Mouse (Mus musculus) lung, postnatal 0 days (tissue): ENCODE data around the gene Dnajc7. TPM values are rescaled to one million over a fixed set of nuclear protein-coding genes. Genes with fewer than 3 reads are reported as not detected.

Source experiments
- ATAC-seq: fragments of 200-750 bp; cut with Nextera tagmentation; 2 replicates; pipeline ENCODE4 v1.8.0; 2017; ENCODE audit warnings: moderate library complexity
- DNase-seq: peaks from one replicate; pipeline ENCODE4 v3.0.0-alpha.2; 2016; ENCODE audit warnings: low spot score
- H3K27ac ChIP-seq: fragments of 300-500 bp; sonication (generic); 2 replicates; pipeline ENCODE4 v1.5.1; 2014; ENCODE audit warnings: antibody characterized with exemption, mild to moderate bottlenecking, low read length, mixed read lengths
- H3K27me3 ChIP-seq: fragments of 300-500 bp; sonication (generic); replicated peaks from 2 replicates; pipeline ENCODE4 v1.6.1; 2014; ENCODE audit warnings: low read length, mixed read lengths; ENCODE audit not compliant: insufficient read depth
- H3K36me3 ChIP-seq: fragments of 300-500 bp; sonication (generic); 2 replicates; pipeline ENCODE4 v1.6.1; 2014; ENCODE audit warnings: low read length, mixed read lengths; ENCODE audit not compliant: insufficient read depth
- H3K4me1 ChIP-seq: fragments of 300-500 bp; sonication (generic); 2 replicates; pipeline ENCODE4 v1.6.1; 2014; ENCODE audit warnings: antibody characterized with exemption, low read depth, low read length, mixed read lengths; ENCODE audit not compliant: insufficient read depth
- H3K4me2 ChIP-seq: fragments of 300-500 bp; sonication (generic); replicated peaks from 2 replicates; pipeline ENCODE4 v1.6.1; 2014; ENCODE audit warnings: low read depth, mild to moderate bottlenecking, low read length, moderate library complexity, mixed read lengths
- H3K4me3 ChIP-seq: fragments of 300-500 bp; sonication (generic); 2 replicates; pipeline ENCODE4 v1.5.1; 2014; ENCODE audit warnings: low read depth, low read length
- H3K9ac ChIP-seq: fragments of 300-500 bp; sonication (generic); replicated peaks from 2 replicates; pipeline ENCODE4 v1.6.1; 2014; ENCODE audit warnings: low read depth, mild to moderate bottlenecking
- H3K9me3 ChIP-seq: fragments of 300-500 bp; sonication (generic); 2 replicates; pipeline ENCODE4 v1.6.1; 2016; ENCODE audit warnings: low read length, mixed read lengths
- CTCF ChIP-seq: IDR thresholded peaks from 2 replicates; pipeline ENCODE4 v1.5.1; 2016; ENCODE audit warnings: antibody characterized with exemption, mild to moderate bottlenecking
- EP300 ChIP-seq: IDR thresholded peaks from 2 replicates; pipeline ENCODE4 v1.6.1; 2016; ENCODE audit warnings: antibody characterized with exemption, mild to moderate bottlenecking, control low read depth
- WGBS: fragments of 180-500 bp; shearing (Covaris S2); extraction: QIAGEN DNeasy Blood & Tissue Kit; methylation state at CpG from one replicate; pipeline ENCODE4 v1.1.7; 2014; 5-methylcytosine and 5-hydroxymethylcytosine counted together
- polyA plus RNA-seq: library from polyadenylated mRNA; unstranded; fragments of >200 nt; fragmentation: Nextera tagmentation; extraction: Ambion mirVana; gene quantifications from 2 replicates; pipeline ENCODE4 v1.2.1, GENCODE M21; 2015

Dnajc7 gene
- polyA plus RNA-seq, 1 experiment from 2014 or later, result 99.1 TPM

DNA sequence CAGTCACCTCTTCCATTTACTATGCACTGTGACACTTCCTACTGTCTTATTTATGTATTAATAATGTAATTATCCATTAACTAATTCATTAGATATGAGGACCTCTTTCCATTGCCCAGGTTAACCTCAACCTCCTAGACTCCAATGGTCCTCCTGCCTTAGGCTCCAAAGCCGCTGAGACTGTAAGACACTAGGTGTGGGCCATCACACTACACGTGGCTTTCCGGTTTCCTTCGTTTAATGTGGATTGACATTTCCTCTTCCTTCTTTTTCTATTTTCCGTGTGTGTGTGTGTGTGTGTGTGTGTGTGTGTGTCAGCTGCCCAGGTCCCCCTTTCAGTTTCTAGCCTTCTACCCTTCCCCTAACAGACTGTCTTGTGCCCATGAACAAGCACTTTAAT lies 52.7 kb downstream of the Dnajc7 start:
- WGBS, result 46% methylated on average over 5 of the region's 5 CpGs
- H3K36me3 ChIP-seq, result no peaks in the 10 kb centered on the region
- no peak for DNase-seq
- H3K9ac ChIP-seq, result no peak overlapping the region
- no peak overlapping the region for H3K27ac ChIP-seq
- no peak overlapping the region for H3K4me2 ChIP-seq
- no peaks in the 10 kb centered on the region for H3K4me1 ChIP-seq
- ATAC-seq, result no peak
- H3K27me3 ChIP-seq, result no peaks in the 10 kb centered on the region
- no peak for TF ChIP-seq CTCF
- TF ChIP-seq EP300, result no peak
- H3K4me3 ChIP-seq, result no peak overlapping the region
- no peaks in the 10 kb centered on the region for H3K9me3 ChIP-seq

DNA sequence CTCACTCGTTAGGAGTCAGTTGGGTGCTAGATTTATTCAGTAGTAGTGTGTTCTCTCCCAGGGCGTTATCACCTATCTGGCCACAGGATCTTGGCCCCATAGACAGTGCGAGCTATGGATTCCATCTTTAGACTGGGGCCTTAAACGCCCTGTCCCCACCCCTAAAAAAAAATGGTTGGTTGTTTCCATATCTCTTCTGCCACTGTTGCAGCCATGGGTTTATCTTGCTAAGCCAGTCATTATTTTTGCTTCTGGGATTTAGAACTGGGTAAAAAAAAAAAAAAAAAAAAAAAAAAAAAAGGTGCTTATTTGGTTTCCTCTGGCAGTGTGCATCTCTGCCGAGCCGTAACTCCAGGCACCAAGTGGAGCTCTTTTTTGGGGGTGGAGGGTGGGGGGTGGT lies 55.3 kb downstream of the Dnajc7 start:
- no peak overlapping the region for H3K4me3 ChIP-seq
- H3K9ac ChIP-seq, result no peak overlapping the region
- no peaks in the 10 kb centered on the region for H3K36me3 ChIP-seq
- ATAC-seq (no peak), DNase-seq (no peak)
- TF ChIP-seq CTCF (no peak), EP300 (no peak)
- 76% methylated on average over 6 of the region's 6 CpGs for WGBS
- no peaks in the 10 kb centered on the region for H3K4me1 ChIP-seq
- no peak overlapping the region for H3K4me2 ChIP-seq
- no peak overlapping the region for H3K27ac ChIP-seq
- no peaks in the 10 kb centered on the region for H3K27me3 ChIP-seq
- H3K9me3 ChIP-seq, result no peaks in the 10 kb centered on the region

DNA sequence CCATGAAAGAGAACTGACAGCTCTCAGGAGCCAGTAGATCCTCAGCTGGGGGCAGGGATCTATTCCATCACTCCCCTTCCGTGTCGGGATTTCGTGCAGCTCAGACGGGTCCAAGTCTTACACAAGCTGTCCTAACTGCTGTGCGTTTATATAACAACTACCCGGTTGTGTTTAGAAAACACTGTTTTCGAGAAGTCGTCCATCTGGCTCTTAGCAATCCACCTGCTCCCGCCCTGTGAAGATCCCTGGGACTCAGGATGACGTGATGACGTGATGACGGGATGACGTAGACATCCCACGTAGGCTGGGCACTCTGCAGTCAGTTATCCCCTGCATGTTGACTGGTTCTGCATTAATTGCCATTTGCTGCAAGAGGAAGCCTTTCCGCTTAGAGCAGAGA lies 55.7 kb downstream of the Dnajc7 start:
- WGBS, result 57% methylated on average over 15 of the region's 15 CpGs
- Histone ChIP-seq H3K4me3 (no peak overlapping the region), H3K36me3 (no peaks in the 10 kb centered on the region)

DNA sequence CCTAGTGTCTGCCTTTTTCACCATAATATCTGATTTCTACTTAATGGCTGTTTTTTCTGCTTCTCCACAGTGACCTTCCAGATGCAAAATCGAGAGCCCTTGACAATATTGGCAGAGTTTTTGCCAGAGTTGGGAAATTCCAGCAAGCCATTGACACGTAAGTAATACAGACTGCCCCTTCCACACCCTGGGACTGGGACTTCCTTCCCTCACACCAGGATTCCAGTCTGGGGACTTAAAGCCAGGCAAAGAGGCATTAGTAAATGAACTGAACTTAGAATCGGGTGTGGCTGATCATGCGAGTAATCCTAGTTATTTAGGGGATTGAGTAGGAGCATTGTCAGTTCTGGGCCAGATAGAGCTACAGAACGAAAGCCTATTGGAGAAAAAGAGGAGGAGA lies 58.2 kb downstream of the Dnajc7 start:
- Histone ChIP-seq H3K27ac (no peak overlapping the region), H3K36me3 (no peaks in the 10 kb centered on the region), H3K4me1 (no peaks in the 10 kb centered on the region), H3K9me3 (no peaks in the 10 kb centered on the region), H3K4me3 (no peak overlapping the region), H3K9ac (no peak overlapping the region), H3K27me3 (no peaks in the 10 kb centered on the region), H3K4me2 (no peak overlapping the region)
- TF ChIP-seq EP300 (no peak), CTCF (no peak)
- ATAC-seq (no peak), DNase-seq (no peak)
- WGBS, result 57% methylated on average over 5 of the region's 5 CpGs

More for the DNA sequence above, 55.7 kb downstream of the Dnajc7 start:
- Histone ChIP-seq H3K27me3 (no peaks in the 10 kb centered on the region), H3K9ac (no peak overlapping the region), H3K4me2 (no peak overlapping the region), H3K9me3 (no peaks in the 10 kb centered on the region), H3K4me1 (no peaks in the 10 kb centered on the region), H3K27ac (no peak overlapping the region)
- DNase-seq (no peak), ATAC-seq (no peak)
- no peak for TF ChIP-seq EP300
- no peak for TF ChIP-seq CTCF

DNA sequence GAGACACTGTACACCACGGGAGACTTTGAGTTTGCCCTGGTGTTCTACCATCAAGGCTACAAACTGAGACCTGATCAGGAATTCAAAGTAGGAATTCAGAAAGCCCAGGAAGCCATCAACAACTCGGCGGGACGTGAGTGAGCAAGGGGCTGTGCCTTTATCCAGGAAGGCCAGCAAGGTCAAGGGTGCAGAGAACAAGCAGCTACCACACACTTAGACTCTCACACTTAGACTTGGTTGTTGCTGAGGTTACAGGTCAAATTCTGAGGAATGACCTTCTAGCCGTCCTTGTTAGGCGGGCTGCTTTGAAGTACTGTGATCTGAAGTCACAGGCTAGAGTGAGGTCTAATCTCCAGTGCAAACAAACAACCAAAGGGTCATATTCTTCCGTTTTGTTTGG lies 60.5 kb downstream of the Dnajc7 start:
- no peaks in the 10 kb centered on the region for H3K27me3 ChIP-seq
- H3K27ac ChIP-seq, result no peak overlapping the region
- no peak for ATAC-seq
- no peak overlapping the region for H3K4me2 ChIP-seq
- no peak for DNase-seq
- no peaks in the 10 kb centered on the region for H3K36me3 ChIP-seq
- H3K4me1 ChIP-seq, result no peaks in the 10 kb centered on the region
- TF ChIP-seq CTCF (no peak), EP300 (no peak)
- H3K9me3 ChIP-seq, result no peaks in the 10 kb centered on the region
- no peak overlapping the region for H3K9ac ChIP-seq
- no peak overlapping the region for H3K4me3 ChIP-seq
- 26% methylated on average over 7 of the region's 7 CpGs for WGBS

DNA sequence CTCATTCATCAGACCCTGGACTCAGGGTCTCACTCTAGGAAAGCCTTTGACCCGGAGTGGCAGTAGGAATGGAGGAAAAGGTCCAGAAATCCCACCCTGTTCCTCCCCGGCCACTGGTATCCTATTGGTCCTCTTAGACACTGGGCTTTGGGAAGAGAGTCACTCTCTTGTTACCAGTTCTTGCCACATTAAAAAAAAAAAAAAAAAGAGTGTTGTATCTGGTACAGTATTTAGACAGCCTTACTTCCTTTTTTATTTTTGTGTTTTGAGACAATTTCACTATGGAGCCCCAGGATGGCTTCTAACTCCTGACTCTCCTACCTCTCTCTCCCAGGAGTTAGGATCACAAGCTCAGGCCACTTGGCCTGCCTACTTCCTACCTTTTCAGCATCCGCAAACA lies 62.4 kb downstream of the Dnajc7 start:
- Histone ChIP-seq H3K4me3 (no peak overlapping the region), H3K4me1 (no peaks in the 10 kb centered on the region), H3K27ac (no peak overlapping the region), H3K4me2 (no peak overlapping the region), H3K9me3 (no peaks in the 10 kb centered on the region), H3K36me3 (no peaks in the 10 kb centered on the region), H3K9ac (no peak overlapping the region), H3K27me3 (no peaks in the 10 kb centered on the region)
- no peak for DNase-seq
- no peak for ATAC-seq
- no peak for TF ChIP-seq CTCF
- TF ChIP-seq EP300, result no peak
- 52% methylated on average over 3 of the region's 3 CpGs for WGBS

DNA sequence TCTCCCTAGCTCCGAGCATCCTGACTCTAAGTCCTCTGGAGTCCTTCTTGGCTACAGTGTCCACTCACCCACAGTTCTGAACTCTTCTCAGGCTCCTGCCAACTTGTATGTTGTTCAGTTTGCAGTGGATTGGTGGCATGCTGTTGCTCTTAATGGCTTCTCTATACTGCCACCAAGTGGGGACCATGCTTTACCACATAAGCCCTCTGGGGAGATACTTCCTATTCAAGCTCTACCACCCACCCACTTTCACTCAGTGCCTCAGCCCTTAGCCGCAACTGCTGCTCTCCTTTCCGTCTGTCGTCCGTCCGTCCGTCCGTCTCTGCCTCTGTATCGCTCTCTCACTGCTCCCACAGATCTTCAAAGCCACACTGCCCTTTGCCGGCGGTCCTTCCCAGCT lies 64.4 kb downstream of the Dnajc7 start:
- WGBS, result 13% methylated on average over 11 of the region's 11 CpGs
- Histone ChIP-seq H3K36me3 (no peaks in the 10 kb centered on the region), H3K9ac (no peak overlapping the region), H3K4me2 (peak overlapping the region; percentile 25), H3K27ac (no peak overlapping the region), H3K27me3 (no peaks in the 10 kb centered on the region), H3K4me3 (no peak overlapping the region), H3K9me3 (no peaks in the 10 kb centered on the region), H3K4me1 (no peaks in the 10 kb centered on the region)
- TF ChIP-seq EP300 (no peak), CTCF (peak; percentile 89)
- peak; percentile 74 for ATAC-seq
- DNase-seq, result peak; percentile 94
